Mouse (Mus musculus) midbrain, embryonic 14.5 days (tissue): ENCODE measurements around the gene Rad51b. TPM values are rescaled to one million over a fixed set of nuclear protein-coding genes. Genes with fewer than 3 reads are reported as not detected.

Experiments used
- ATAC-seq: fragments of 200-750 bp; cut with Nextera tagmentation; 2 replicates; pipeline ENCODE4 v1.8.0; 2017; ENCODE audit warnings: moderate number of reproducible peaks, moderate library complexity; ENCODE audit not compliant: low FRiP score, low TSS enrichment
- DNase-seq: peaks from one replicate; pipeline ENCODE4 v3.0.0-alpha.2; 2015
- H3K27ac ChIP-seq: fragments of 300-500 bp; sonication (generic); replicated peaks from 2 replicates; pipeline ENCODE4 v1.5.1; 2014; ENCODE audit warnings: mild to moderate bottlenecking, low read depth, low read length, moderate library complexity
- H3K27me3 ChIP-seq: fragments of 300-500 bp; sonication (generic); 2 replicates; pipeline ENCODE4 v1.6.1; 2014; ENCODE audit warnings: low read length, control low read depth, mixed read lengths; ENCODE audit not compliant: control insufficient read depth, insufficient read depth
- H3K36me3 ChIP-seq: fragments of 300-500 bp; sonication (generic); 2 replicates; pipeline ENCODE4 v1.6.1; 2014; ENCODE audit warnings: low read length, control low read depth; ENCODE audit not compliant: control insufficient read depth, insufficient read depth
- H3K4me1 ChIP-seq: fragments of 300-500 bp; sonication (generic); 2 replicates; pipeline ENCODE4 v1.6.1; 2014; ENCODE audit warnings: mild to moderate bottlenecking, antibody characterized with exemption, low read length, control low read depth; ENCODE audit not compliant: control insufficient read depth, insufficient read depth
- H3K4me2 ChIP-seq: fragments of 300-500 bp; sonication (generic); 2 replicates; pipeline ENCODE4 v1.6.1; 2014; ENCODE audit warnings: mild to moderate bottlenecking, low read length, moderate library complexity
- H3K4me3 ChIP-seq: fragments of 300-500 bp; sonication (generic); replicated peaks from 2 replicates; pipeline ENCODE4 v1.5.1; 2014; ENCODE audit warnings: low read depth, low read length
- H3K9ac ChIP-seq: fragments of 300-500 bp; sonication (generic); replicated peaks from 2 replicates; pipeline ENCODE4 v1.6.1; 2014; ENCODE audit warnings: mild to moderate bottlenecking, low read length, moderate library complexity
- H3K9me3 ChIP-seq: fragments of 300-500 bp; sonication (generic); 2 replicates; pipeline ENCODE4 v1.6.1; 2016; ENCODE audit warnings: low read length, control low read depth, mixed read lengths; ENCODE audit not compliant: control insufficient read depth
- WGBS: fragments of 180-500 bp; shearing (Covaris S2); extraction: QIAGEN DNeasy Blood & Tissue Kit; methylation state at CpG from one replicate; pipeline ENCODE4 v1.1.7; 2014; 5-methylcytosine and 5-hydroxymethylcytosine counted together
- polyA plus RNA-seq: library from polyadenylated mRNA; unstranded; fragments of >200 nt; fragmentation: Nextera tagmentation; extraction: Ambion mirVana; gene quantifications from 2 replicates; pipeline ENCODE4 v1.2.1, GENCODE M21; 2014

Gene Rad51b
- polyA plus RNA-seq, 1 experiment from 2014 or later: 1.6 TPM

- no peak overlapping the region for H3K4me2 ChIP-seq
- H3K9me3 ChIP-seq: no peaks in the 10 kb centered on the region
- H3K4me3 ChIP-seq: no peak overlapping the region
- H3K9ac ChIP-seq: no peak overlapping the region
- no peak overlapping the region for H3K27ac ChIP-seq
- H3K4me1 ChIP-seq: no peaks in the 10 kb centered on the region
- no peaks in the 10 kb centered on the region for H3K36me3 ChIP-seq
- DNase-seq (no peak), ATAC-seq (no peak)
- H3K27me3 ChIP-seq: no peaks in the 10 kb centered on the region
These were observed 352.7 kb downstream of the Rad51b start for GRCm38 (mm10) chr12:79649796-79650195.

GRCm38 (mm10) chr12:79655138-79655537, 358.1 kb downstream of the Rad51b start:
- H3K27me3 ChIP-seq: no peaks in the 10 kb centered on the region
- no peak for ATAC-seq
- H3K4me2 ChIP-seq: no peak overlapping the region
- H3K36me3 ChIP-seq: no peaks in the 10 kb centered on the region
- H3K27ac ChIP-seq: no peak overlapping the region
- H3K4me1 ChIP-seq: no peaks in the 10 kb centered on the region
- no peak overlapping the region for H3K9ac ChIP-seq
- no peak for DNase-seq
- no peak overlapping the region for H3K4me3 ChIP-seq
- WGBS: 98% methylated on average over 5 of the region's 5 CpGs
- no peaks in the 10 kb centered on the region for H3K9me3 ChIP-seq

- no peaks in the 10 kb centered on the region for H3K27me3 ChIP-seq
- no peak for DNase-seq
- H3K9ac ChIP-seq: no peak overlapping the region
- no peak for ATAC-seq
- H3K27ac ChIP-seq: no peak overlapping the region
- H3K4me1 ChIP-seq: no peaks in the 10 kb centered on the region
- H3K36me3 ChIP-seq: no peaks in the 10 kb centered on the region
- H3K4me2 ChIP-seq: no peak overlapping the region
- WGBS: 92% methylated on average over 3 of the region's 3 CpGs
- H3K9me3 ChIP-seq: no peaks in the 10 kb centered on the region
- H3K4me3 ChIP-seq: no peak overlapping the region
These were observed 361.8 kb downstream of the Rad51b start for GRCm38 (mm10) chr12:79658861-79659260.

DNA sequence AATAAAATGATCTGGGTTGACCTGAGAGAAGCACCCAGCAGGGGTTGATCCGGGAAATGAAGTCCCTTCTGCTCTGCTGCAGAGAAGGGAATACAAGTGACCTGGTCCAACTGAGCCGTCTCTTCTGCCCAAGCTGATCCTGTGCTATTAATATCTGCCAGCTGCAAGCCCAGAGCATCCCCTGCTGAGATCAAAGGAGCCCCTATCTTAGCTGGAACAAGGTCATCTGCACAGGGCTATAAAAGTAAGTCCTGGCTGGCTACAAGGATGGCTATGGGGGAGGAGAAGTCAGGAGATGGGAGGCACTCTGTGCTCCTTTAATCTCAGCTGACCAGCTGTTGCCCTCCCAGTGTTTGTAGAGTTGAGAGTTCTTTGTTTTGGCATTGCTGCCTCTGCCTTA, 364.2 kb downstream of the Rad51b start:
- DNase-seq (peak; percentile 53), ATAC-seq (no peak)
- Histone ChIP-seq H3K36me3 (no peaks in the 10 kb centered on the region), H3K4me2 (no peak overlapping the region), H3K4me3 (no peak overlapping the region), H3K4me1 (no peaks in the 10 kb centered on the region), H3K27me3 (no peaks in the 10 kb centered on the region), H3K9ac (no peak overlapping the region), H3K9me3 (no peaks in the 10 kb centered on the region), H3K27ac (no peak overlapping the region)
- WGBS: 10% methylated on average over 2 of the region's 2 CpGs

GRCm38 (mm10) chr12:79663131-79663892, 366.2 kb downstream of the Rad51b start:
- DNase-seq (no peak), ATAC-seq (no peak)
- Histone ChIP-seq H3K36me3 (no peaks in the 10 kb centered on the region), H3K27me3 (no peaks in the 10 kb centered on the region), H3K4me2 (no peak overlapping the region), H3K27ac (no peak overlapping the region), H3K4me3 (no peak overlapping the region), H3K9me3 (no peaks in the 10 kb centered on the region), H3K4me1 (no peaks in the 10 kb centered on the region), H3K9ac (no peak overlapping the region)
- WGBS: 87% methylated on average over 10 of the region's 10 CpGs

DNA sequence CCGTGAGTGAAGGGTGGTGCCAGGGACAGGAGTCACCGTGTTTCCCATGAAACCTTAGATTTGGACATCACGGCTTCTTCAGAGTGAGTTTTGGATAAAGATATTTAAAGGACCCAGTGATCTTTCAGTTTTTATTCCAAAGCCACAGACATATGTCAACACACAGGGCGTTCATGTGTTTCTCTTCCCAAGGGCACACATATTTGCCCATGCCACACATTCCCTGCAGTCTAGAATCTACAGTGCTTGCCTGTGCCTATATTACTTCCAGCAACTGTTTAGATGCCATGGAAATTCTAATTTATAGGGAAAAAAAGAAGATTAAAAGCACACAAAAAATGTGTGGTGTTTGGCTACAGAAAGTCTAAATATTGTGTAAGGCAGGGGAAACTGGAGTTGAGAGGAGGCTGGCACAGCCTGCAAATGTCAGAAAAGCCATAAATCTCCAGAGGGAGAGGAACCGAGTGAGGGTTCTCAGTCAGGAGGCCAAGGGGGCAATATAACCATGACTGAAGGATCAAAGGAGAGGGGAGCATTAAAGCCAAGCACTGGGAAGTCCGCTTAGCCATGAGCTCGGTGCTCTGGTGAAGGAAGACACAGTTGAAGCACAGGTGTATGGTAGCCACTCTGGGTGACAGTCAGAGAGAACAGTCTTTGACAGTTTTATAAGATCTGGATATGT, 367.0 kb downstream of the Rad51b start:
- H3K9me3 ChIP-seq: no peaks in the 10 kb centered on the region
- no peaks in the 10 kb centered on the region for H3K36me3 ChIP-seq
- H3K4me2 ChIP-seq: no peak overlapping the region
- no peak for DNase-seq
- H3K27me3 ChIP-seq: no peaks in the 10 kb centered on the region
- ATAC-seq: no peak
- no peak overlapping the region for H3K4me3 ChIP-seq
- 76% methylated on average over 7 of the region's 7 CpGs for WGBS
- no peaks in the 10 kb centered on the region for H3K4me1 ChIP-seq
- H3K9ac ChIP-seq: no peak overlapping the region
- H3K27ac ChIP-seq: no peak overlapping the region

DNA sequence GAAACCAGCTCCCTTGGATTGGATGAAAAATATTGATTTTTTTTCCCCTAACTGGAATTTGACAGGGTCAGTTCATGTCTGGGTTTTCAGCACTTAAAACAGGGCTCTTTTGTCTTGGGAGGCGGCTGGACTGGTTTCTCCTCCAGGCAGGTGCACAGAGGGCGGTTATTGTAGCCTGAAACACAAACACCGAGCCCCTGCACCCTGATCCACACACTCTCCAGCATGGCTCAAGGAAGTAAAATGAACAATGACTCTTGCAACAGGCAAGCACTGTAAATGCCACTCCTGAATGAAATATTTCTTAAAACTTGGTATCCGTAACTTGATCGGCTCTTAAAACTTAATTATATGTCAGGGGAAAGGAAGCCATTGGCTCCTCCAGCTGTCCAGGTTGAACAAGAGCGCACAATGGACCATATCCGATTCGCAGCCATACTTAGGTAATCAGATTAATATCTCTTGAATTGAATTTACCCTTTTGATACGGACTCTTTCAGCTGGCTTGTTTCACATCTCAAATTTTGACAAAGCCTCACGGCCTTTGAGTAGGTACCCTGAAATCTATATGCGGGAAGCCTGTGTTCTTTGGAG, 377.9 kb downstream of the Rad51b start:
- DNase-seq: no peak
- no peak overlapping the region for H3K4me2 ChIP-seq
- H3K27ac ChIP-seq: no peak overlapping the region

DNA sequence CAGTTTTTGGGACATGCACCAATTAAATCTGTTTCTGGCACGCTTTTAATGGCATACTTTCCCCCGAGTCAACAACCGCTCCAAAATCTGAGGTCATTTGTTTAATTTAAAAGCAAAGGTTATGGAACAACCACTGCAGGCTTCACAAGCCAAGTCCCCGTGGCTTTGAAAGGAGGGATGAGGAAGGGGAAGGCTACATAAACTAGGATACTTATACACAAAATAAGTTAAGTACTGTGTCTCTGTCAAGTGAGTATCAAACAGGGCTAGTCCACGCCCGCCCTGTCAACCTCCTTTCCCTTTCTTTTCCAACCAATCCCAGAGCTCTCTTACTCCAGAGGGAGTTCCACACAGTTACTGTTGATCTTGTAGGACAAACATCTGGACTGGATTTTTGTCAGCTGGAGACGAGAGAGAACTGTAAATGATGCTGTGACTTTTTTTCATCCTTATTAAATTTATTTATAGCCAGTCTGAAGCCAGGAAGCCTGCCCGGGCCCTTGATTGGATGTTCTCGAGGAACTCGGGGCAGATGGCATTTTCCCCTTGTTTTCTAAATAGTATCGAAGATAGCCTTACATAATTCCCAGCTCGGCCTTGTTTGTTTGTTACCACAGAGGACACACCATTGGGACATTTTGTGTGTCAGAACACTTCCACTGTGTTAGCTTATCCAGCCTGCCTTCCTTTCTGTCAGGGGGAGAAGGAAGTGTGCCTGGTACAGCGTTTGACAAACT, 378.5 kb downstream of the Rad51b start:
- H3K9me3 ChIP-seq: no peaks in the 10 kb centered on the region
- no peak for ATAC-seq
- 68% methylated on average over 13 of the region's 13 CpGs for WGBS
- no peak overlapping the region for H3K4me2 ChIP-seq
- H3K4me1 ChIP-seq: 0 out of 2 replicates have a peak, but pooled peaks cover 3% of the 10 kb centered on the region
- no peak for DNase-seq
- no peak overlapping the region for H3K27ac ChIP-seq
- H3K9ac ChIP-seq: no peak overlapping the region
- no peaks in the 10 kb centered on the region for H3K27me3 ChIP-seq
- no peaks in the 10 kb centered on the region for H3K36me3 ChIP-seq
- H3K4me3 ChIP-seq: no peak overlapping the region

More for the DNA sequence above, 377.9 kb downstream of the Rad51b start:
- Histone ChIP-seq H3K9ac (no peak overlapping the region), H3K9me3 (no peaks in the 10 kb centered on the region), H3K4me1 (no peaks in the 10 kb centered on the region), H3K27me3 (no peaks in the 10 kb centered on the region), H3K4me3 (no peak overlapping the region), H3K36me3 (no peaks in the 10 kb centered on the region)
- no peak for ATAC-seq
- 58% methylated on average over 11 of the region's 11 CpGs for WGBS
